Mouse (Mus musculus) heart, postnatal 0 days (tissue): ENCODE results near the gene Lemd1.

Source experiments
- CTCF ChIP-seq: IDR thresholded peaks from 2 replicates; pipeline ENCODE4 v1.5.1; 2016; ENCODE audit warnings: antibody characterized with exemption, control low read depth, low read depth
- EP300 ChIP-seq: IDR thresholded peaks from 2 replicates; pipeline ENCODE4 v1.6.1; 2016; ENCODE audit warnings: antibody characterized with exemption, low read depth

DNA sequence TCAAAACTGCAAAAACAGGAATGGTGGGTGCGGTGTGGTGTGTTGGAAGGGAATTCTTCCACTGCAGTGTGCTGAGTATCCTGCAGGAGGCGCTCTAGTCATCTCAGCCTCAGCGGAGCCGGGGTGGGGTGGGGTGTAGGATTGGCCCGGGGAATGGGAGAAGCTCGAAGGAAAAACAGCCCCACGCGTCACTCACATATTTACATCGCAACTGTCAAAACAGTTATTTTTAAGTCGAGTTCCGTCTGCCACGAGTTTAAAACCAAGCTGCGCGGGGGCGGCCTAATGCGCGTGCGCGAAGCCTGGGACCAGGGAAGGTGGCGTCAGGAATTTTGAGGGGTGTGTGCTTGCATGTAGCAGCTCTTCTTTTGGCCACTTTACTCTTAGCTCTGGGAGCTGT lies 21.0 kb downstream of the Lemd1 start:
- TF ChIP-seq CTCF, result peak; percentile 58
- no peak for TF ChIP-seq EP300
